Mouse (Mus musculus): ENCODE measurements around the gene Sh2d6. TPM values are rescaled to one million over a fixed set of nuclear protein-coding genes. Genes with fewer than 3 reads are reported as not detected.
A peak's percentile ranks its signal among the peaks of the same experiment; 100 is the strongest.
"Not testable (repeated sequence)": the region's sequence is repeated elsewhere in the genome, so short reads cannot be mapped to it uniquely, and the experiment has no call there.

The Sh2d6 gene
- polyA plus RNA-seq, 1 experiment = 2.8 TPM

- peak; percentile 67 for DNase-seq (ENCODE audit: low spot score)
These were observed 13.7 kb upstream of the Sh2d6 start for GRCm38 (mm10) chr6:72535165-72535564.

- no peak for DNase-seq (ENCODE audit: low spot score)
These were observed 12.7 kb upstream of the Sh2d6 start for GRCm38 (mm10) chr6:72534035-72534809.

GRCm38 (mm10) chr6:72533555-72533954 lies 12.0 kb upstream of the Sh2d6 start:
- DNase-seq (ENCODE audit: low spot score) = not testable (repeated sequence)

GRCm38 (mm10) chr6:72532580-72532979 lies 11.1 kb upstream of the Sh2d6 start:
- DNase-seq (ENCODE audit: low spot score) = no peak

GRCm38 (mm10) chr6:72528410-72529151 lies 7.1 kb upstream of the Sh2d6 start:
- DNase-seq (ENCODE audit: low spot score) = no peak

- no peak for DNase-seq (ENCODE audit: low spot score)
These were observed 5.6 kb upstream of the Sh2d6 start for GRCm38 (mm10) chr6:72527070-72527469.

- no peak for DNase-seq (ENCODE audit: low spot score)
These were observed 2.7 kb upstream of the Sh2d6 start for GRCm38 (mm10) chr6:72524160-72524559.

- no peak for DNase-seq (ENCODE audit: low spot score)
These were observed 1.7 kb upstream of the Sh2d6 start for GRCm38 (mm10) chr6:72523222-72523621.

- DNase-seq (ENCODE audit: low spot score) = no peak
These were observed 781 bp upstream of the Sh2d6 start for GRCm38 (mm10) chr6:72522288-72522687.

- DNase-seq (ENCODE audit: low spot score) = no peak
These were observed 603 bp downstream of the Sh2d6 start for GRCm38 (mm10) chr6:72520904-72521303.

GRCm38 (mm10) chr6:72519892-72520663 lies 1.4 kb downstream of the Sh2d6 start:
- no peak for DNase-seq (ENCODE audit: low spot score)

- DNase-seq (ENCODE audit: low spot score) = no peak
These were observed 2.2 kb downstream of the Sh2d6 start for GRCm38 (mm10) chr6:72519303-72519702.

- DNase-seq (ENCODE audit: low spot score) = no peak
These were observed 2.7 kb downstream of the Sh2d6 start for GRCm38 (mm10) chr6:72518842-72519241.

- DNase-seq (ENCODE audit: low spot score) = no peak
These were observed 5.9 kb downstream of the Sh2d6 start for GRCm38 (mm10) chr6:72515644-72516043.

- DNase-seq (ENCODE audit: low spot score) = no peak
These were observed 8.5 kb downstream of the Sh2d6 start for GRCm38 (mm10) chr6:72513071-72513440.

- DNase-seq (ENCODE audit: low spot score) = peak; percentile 84
These were observed 9.0 kb downstream of the Sh2d6 start for GRCm38 (mm10) chr6:72512386-72513070.

- no peak for DNase-seq (ENCODE audit: low spot score)
These were observed 10.7 kb downstream of the Sh2d6 start for GRCm38 (mm10) chr6:72510686-72511421.

- DNase-seq (ENCODE audit: low spot score) = no peak
These were observed 11.6 kb downstream of the Sh2d6 start for GRCm38 (mm10) chr6:72509872-72510435.

GRCm38 (mm10) chr6:72508596-72508995 lies 12.9 kb downstream of the Sh2d6 start:
- DNase-seq (ENCODE audit: low spot score) = no peak

- no peak for DNase-seq (ENCODE audit: low spot score)
These were observed 15.4 kb downstream of the Sh2d6 start for GRCm38 (mm10) chr6:72506104-72506503.

GRCm38 (mm10) chr6:72503939-72504338 lies 17.6 kb downstream of the Sh2d6 start:
- no peak for DNase-seq (ENCODE audit: low spot score)

All from urinary bladder, adult 2 months (tissue).